Mouse (Mus musculus): Measurements from ENCODE around the gene Ush2a.

GRCm38 (mm10) chr1:188567486-188567885, 305.7 kb downstream of the Ush2a start:
- TF ChIP-seq E2F4 (IDR thresholded peaks at IDR 0.05; ENCODE audit: borderline replicate concordance, low read depth, low read length) (no peak), CTCF (IDR thresholded peaks at IDR 0.05 in 2 of 3, conservative IDR thresholded peaks at IDR 0.05 in 1 of 3; ENCODE audit: control insufficient read depth in 1 of 3, insufficient read depth in 1 of 3, low read depth in 2 of 3, low read length in 3 of 3, poor library complexity in 1 of 3, severe bottlenecking in 1 of 3) (no peak), TAL1 (IDR thresholded peaks at IDR 0.05; ENCODE audit: low read length) (no peak), MYC (IDR thresholded peaks at IDR 0.05; ENCODE audit: low read depth, low read length) (no peak), EP300 (IDR thresholded peaks at IDR 0.05; ENCODE audit: low read depth in 1 of 2, low read length in 2 of 2) (no peak), ETS1 (IDR thresholded peaks at IDR 0.05; ENCODE audit: low read depth, low read length) (no peak), GATA1 (IDR thresholded peaks at IDR 0.05; ENCODE audit: low read depth, low read length) (no peak), HCFC1 (IDR thresholded peaks at IDR 0.05; ENCODE audit: low read depth, low read length) (no peak), MAX (IDR thresholded peaks at IDR 0.05; ENCODE audit: low read length) (no peak), POLR2A (IDR thresholded peaks at IDR 0.05; ENCODE audit: control insufficient read depth in 1 of 2, insufficient read depth in 1 of 2, low read depth in 1 of 2, low read length in 2 of 2, poor library complexity in 1 of 2) (no peak), RAD21 (IDR thresholded peaks at IDR 0.05; ENCODE audit: low read depth, low read length) (no peak), MAZ (IDR thresholded peaks at IDR 0.05; ENCODE audit: low read depth, low read length) (no peak), MXI1 (IDR thresholded peaks at IDR 0.05; ENCODE audit: low read depth, low read length) (no peak)

All from MEL (cell line).